11 mouse cellular contexts compared by ENCODE assay signal in the genomic region with DNA sequence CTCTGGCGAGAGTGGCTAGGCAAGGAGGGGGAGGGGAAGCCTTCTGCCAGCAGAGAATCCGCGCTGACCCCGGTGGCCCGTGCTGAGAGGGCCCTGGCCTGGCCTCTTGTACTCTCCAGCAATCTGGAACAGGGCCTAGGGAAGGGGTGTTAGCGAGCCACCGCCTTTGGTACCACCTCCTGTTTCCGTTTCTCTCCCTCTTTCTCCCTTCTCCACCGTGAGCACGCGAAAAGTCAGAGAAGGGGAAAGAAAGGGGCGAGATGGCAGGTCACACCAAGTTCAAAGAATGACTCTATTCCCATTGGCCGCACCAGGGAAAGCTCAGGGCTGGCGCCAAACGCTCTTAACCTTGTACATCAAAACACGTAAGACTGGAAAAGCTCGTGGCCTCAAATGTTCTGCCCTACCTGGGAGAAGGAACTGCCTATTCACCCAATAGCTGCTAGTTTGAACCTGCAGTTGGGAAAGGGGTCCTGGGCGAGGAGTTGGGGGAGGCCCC. TPM values are rescaled to one million over a fixed set of nuclear protein-coding genes. Genes with fewer than 3 reads are reported as not detected.
A peak's percentile ranks its signal among the peaks of the same experiment; 100 is the strongest.
DNase-seq lines count a peak whose midpoint lies in the region; ATAC-seq lines count a peak whose summit lies in the region.
"Had no signal": no experiment of that assay in that cellular context is flagged by ENCODE, and none has a peak within 500 bp of the region (broad histone marks: within the 10 kb centered on the region; RNA-seq: fewer than 3 reads in every experiment).

No protein-coding gene starts in this region.

- no peak overlapping the region; a peak in 1 of 4 replicates for H3K4me3 ChIP-seq in heart, embryonic 14.5 days (ENCODE audit: control insufficient read depth in 1 of 2, insufficient read depth in 1 of 2, low read depth in 1 of 2, low read length in 2 of 2)
- peak overlapping the region; percentile 69 for H3K4me3 ChIP-seq in embryonic facial prominence, embryonic 10.5 days
- no peak overlapping the region for H3K4me3 ChIP-seq in liver, embryonic 12.5 days
- no peak overlapping the region for H3K4me3 ChIP-seq in hindbrain, embryonic 13.5 days

- peaks cover 70% of the 10 kb centered on the region for H3K27me3 ChIP-seq in heart, embryonic 14.5 days (ENCODE audit: control insufficient read depth, insufficient read depth, low read length)
- peaks cover 99% of the 10 kb centered on the region for H3K27me3 ChIP-seq in embryonic facial prominence, embryonic 10.5 days (replicated peaks; ENCODE audit: low read depth, poor library complexity, severe bottlenecking)
- peaks cover 99% of the 10 kb centered on the region for H3K27me3 ChIP-seq in liver, embryonic 12.5 days (replicated peaks)
- peaks cover 100% of the 10 kb centered on the region for H3K27me3 ChIP-seq in hindbrain, embryonic 13.5 days
- H3K27me3 ChIP-seq: CH12.LX had no signal

- no peak for DNase-seq in heart, postnatal 10 days
- DNase-seq in ES-CJ7 (ENCODE audit: low read depth, low spot score) = peak; percentile 66
- peak; percentile 73 for DNase-seq in embryonic facial prominence, embryonic 10.5 days (ENCODE audit: low spot score)
- DNase-seq in ovary, postnatal 36 days (ENCODE audit: low spot score) = no peak
- DNase-seq: thymus, postnatal 36 days had no signal

- no peak overlapping the region for H3K9ac ChIP-seq in heart, embryonic 14.5 days (ENCODE audit: low read length)
- H3K9ac ChIP-seq in liver, embryonic 12.5 days = no peak overlapping the region; the same call in 1 of the 2 replicates
- no peak overlapping the region for H3K9ac ChIP-seq in hindbrain, embryonic 13.5 days

- no peaks in the 10 kb centered on the region for H3K9me3 ChIP-seq in heart, embryonic 14.5 days (ENCODE audit: control insufficient read depth, low read length)
- no peaks in the 10 kb centered on the region for H3K9me3 ChIP-seq in embryonic facial prominence, embryonic 10.5 days
- H3K9me3 ChIP-seq in liver, embryonic 12.5 days (replicated peaks) = no peaks in the 10 kb centered on the region
- no peaks in the 10 kb centered on the region for H3K9me3 ChIP-seq in hindbrain, embryonic 13.5 days

- no peak overlapping the region; a peak in 1 of 4 replicates for H3K27ac ChIP-seq in heart, embryonic 14.5 days (replicated peaks in 1 of 2; ENCODE audit: control insufficient read depth in 1 of 2, insufficient read depth in 1 of 2, low read depth in 2 of 2, low read length in 2 of 2)
- peak overlapping the region; percentile 93 for H3K27ac ChIP-seq in embryonic facial prominence, embryonic 10.5 days (replicated peaks)
- peak overlapping the region; percentile 81 for H3K27ac ChIP-seq in liver, embryonic 12.5 days
- no peak overlapping the region for H3K27ac ChIP-seq in hindbrain, embryonic 13.5 days

- intact Hi-C loops in heart, postnatal 10 days (cut with DNase I) = no loop called here

- H3K4me2 ChIP-seq in heart, embryonic 14.5 days (ENCODE audit: low read length) = peak overlapping the region; percentile 91
- H3K4me2 ChIP-seq in liver, embryonic 12.5 days = peak overlapping the region; percentile 62
- H3K4me2 ChIP-seq in hindbrain, embryonic 13.5 days = no peak overlapping the region

- H3K36me3 ChIP-seq in heart, embryonic 14.5 days (ENCODE audit: control insufficient read depth, insufficient read depth, low read length) = no peaks in the 10 kb centered on the region
- no peaks in the 10 kb centered on the region for H3K36me3 ChIP-seq in embryonic facial prominence, embryonic 10.5 days (replicated peaks)
- no peaks in the 10 kb centered on the region for H3K36me3 ChIP-seq in liver, embryonic 12.5 days
- no peaks in the 10 kb centered on the region for H3K36me3 ChIP-seq in hindbrain, embryonic 13.5 days

- 12% methylated on average over 17 of the region's 18 CpGs for WGBS in heart, embryonic 14.5 days
- 1% methylated on average over 18 of the region's 18 CpGs for WGBS in embryonic facial prominence, embryonic 10.5 days
- WGBS in liver, embryonic 12.5 days (ENCODE audit: insufficient replicate concordance) = 5% methylated on average over 16 of the region's 18 CpGs
- 2% methylated on average over 18 of the region's 18 CpGs for WGBS in hindbrain, embryonic 13.5 days

- no peak for ATAC-seq in heart, embryonic 14.5 days (ENCODE audit: insufficient number of reproducible peaks, insufficient read depth, low FRiP score, low read depth)
- no peak for ATAC-seq in liver, embryonic 12.5 days
- no peak for ATAC-seq in megakaryocyte progenitor cell, adult 5-6 weeks (replicated peaks; ENCODE audit: poor library complexity)
- no peak for ATAC-seq in hindbrain, embryonic 13.5 days (ENCODE audit: low FRiP score)

- H3K4me1 ChIP-seq in heart, embryonic 14.5 days (ENCODE audit: control insufficient read depth in 2 of 2, insufficient read depth in 2 of 2, low read length in 2 of 2) = peaks cover 17 to 21% of the 10 kb centered on the region in 2 experiments
- peaks cover 73% of the 10 kb centered on the region for H3K4me1 ChIP-seq in embryonic facial prominence, embryonic 10.5 days
- H3K4me1 ChIP-seq in liver, embryonic 12.5 days = peaks cover 19% of the 10 kb centered on the region; the same call in 1 of the 2 replicates
- peaks cover 16% of the 10 kb centered on the region for H3K4me1 ChIP-seq in hindbrain, embryonic 13.5 days (replicated peaks)

RNA-seq across cellular contexts. Expression of a gene that starts 1.5 kb away (rescaled TPM):
- polyA plus RNA-seq in heart, embryonic 14.5 days (2014; fragmentation: Nextera tagmentation; extraction: Ambion mirVana) = 6.0 and 7.9 TPM in 2 replicates
- 10 to 100 TPM; 18.8 to 20.4 TPM for total RNA-seq in heart, postnatal 10 days (2021)
- polyA plus RNA-seq in embryonic facial prominence, embryonic 10.5 days (2016; fragmentation: Nextera tagmentation; extraction: Ambion mirVana) = 58.3 and 64.8 TPM in 2 replicates
- polyA plus RNA-seq in liver, embryonic 12.5 days (2016; fragmentation: Nextera tagmentation; extraction: Ambion mirVana) = 9.3 and 10.7 TPM in 2 replicates
- not detected in 2 replicates for total RNA-seq in megakaryocyte progenitor cell, adult 5-6 weeks (2015)
- not detected in 2 replicates for total RNA-seq in megakaryocyte progenitor cell, adult 5-6 weeks (2017)
- 5.3 and 6.0 TPM in 2 replicates for polyA plus RNA-seq in hindbrain, embryonic 13.5 days (2015; fragmentation: Nextera tagmentation; extraction: Ambion mirVana)
- total RNA-seq: CH12.LX; neutrophil, adult 5-6 weeks had no signal

Comparison
In these comparisons a context has a peak if more than half of its experiments do, and no peak if none do; other contexts are left out.
1. H3K27ac ChIP-seq: peak in embryonic facial prominence, embryonic 10.5 days (single experiment) and liver, embryonic 12.5 days (single experiment); none in heart, embryonic 14.5 days (0 of 2) and hindbrain, embryonic 13.5 days (single experiment).
2. DNase-seq: peak in ES-CJ7 (single experiment) and embryonic facial prominence, embryonic 10.5 days (single experiment); none in heart, postnatal 10 days (0 of 2) and ovary, postnatal 36 days (single experiment).